Mouse (Mus musculus): ENCODE data around the gene Grwd1.

DNA sequence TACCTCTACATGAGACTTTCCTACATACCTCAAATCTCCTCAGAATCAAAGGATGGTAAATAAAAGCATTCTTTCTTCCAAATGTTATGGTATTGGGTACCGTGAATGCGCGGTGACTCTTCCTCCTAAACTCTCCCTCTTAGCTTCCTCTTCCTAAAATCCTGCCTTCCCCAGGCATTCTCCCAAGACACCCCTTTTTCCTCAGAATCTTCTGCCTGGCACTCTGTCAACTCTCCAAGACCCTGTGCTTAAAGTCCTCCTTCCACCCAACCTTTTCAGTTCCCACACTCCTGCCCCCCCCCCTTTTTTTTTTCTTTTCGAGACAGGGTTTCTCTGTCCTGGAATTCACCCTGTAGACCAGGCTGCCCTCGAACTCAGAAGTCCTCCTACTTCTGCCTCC lies 15.9 kb downstream of the Grwd1 start:
- TF ChIP-seq POLR2A (IDR thresholded peaks at IDR 0.05; ENCODE audit: extremely low read depth, insufficient read depth, low read length) (no peak), CTCF (IDR thresholded peaks at IDR 0.05; ENCODE audit: extremely low read depth, insufficient read depth, low read length) (no peak)

Data from cortical plate, adult 2 months (tissue).